Mouse (Mus musculus) hindlimb bud, embryonic 11.5 days (tissue): Measurements from ENCODE around the gene Stab1.
A peak's percentile ranks its signal among the peaks of the same experiment; 100 is the strongest.

Source experiments
- DNase-seq: peaks from one replicate; pipeline ENCODE4 v3.0.0-alpha.2; 2012; ENCODE audit warnings: low read depth, low spot score; ENCODE audit errors: extremely low spot score

The Stab1 gene

GRCm38 (mm10) chr14:31133023-31133665 lies 35.3 kb downstream of the Stab1 start:
- DNase-seq = no peak

DNA sequence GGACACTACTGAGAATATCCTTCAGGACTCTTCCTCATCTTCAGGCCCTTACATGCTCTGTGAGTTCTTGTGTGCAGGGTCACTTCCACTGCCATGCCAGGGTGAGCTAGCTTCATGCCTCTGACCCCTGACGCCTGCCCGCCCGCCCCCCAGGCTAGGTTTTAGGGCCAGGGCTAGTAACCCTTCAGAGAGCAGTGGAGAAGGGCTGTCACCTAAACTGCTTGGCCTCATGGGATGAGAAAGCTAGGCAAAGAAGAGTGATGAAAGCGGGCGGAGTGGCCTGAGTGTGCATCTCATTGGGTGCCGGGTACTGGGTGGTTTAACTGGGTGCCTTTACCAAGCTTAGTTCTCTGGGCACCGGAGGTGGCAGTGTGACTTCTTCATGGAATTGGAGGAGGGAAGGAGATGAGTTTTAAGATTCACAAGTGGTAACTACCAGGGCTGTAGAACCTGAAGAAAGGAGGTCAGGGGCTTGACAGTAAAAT lies 35.9 kb downstream of the Stab1 start:
- no peak for DNase-seq

GRCm38 (mm10) chr14:31132031-31132430 lies 36.4 kb downstream of the Stab1 start:
- DNase-seq = no peak

DNA sequence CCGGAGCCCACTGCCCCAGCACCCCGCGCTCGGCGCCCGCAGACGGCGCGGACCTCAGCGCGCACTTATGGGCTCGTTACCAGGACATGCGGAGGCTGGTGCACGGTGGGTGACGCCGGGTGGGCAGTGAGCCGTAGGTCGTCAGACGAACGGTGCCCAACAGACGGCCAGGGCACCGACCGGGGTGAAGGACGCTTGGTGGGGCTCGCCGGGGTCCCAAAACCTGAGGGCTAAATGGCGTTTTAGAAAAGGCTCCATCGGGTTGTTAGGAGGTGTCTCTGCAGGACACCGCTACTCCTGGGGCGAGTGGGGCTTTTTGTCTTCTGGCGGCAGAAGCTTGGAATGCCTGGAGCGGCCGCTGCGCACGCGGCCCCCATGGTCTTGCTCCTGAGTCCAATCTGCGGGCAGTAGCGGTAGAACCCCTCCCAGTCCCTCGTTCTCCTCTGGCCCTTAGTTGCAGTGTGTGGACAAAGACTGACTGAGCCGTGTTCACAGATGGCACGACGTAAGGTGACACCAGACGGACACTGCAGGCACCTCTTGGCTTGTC lies 37.1 kb downstream of the Stab1 start:
- no peak for DNase-seq

DNA sequence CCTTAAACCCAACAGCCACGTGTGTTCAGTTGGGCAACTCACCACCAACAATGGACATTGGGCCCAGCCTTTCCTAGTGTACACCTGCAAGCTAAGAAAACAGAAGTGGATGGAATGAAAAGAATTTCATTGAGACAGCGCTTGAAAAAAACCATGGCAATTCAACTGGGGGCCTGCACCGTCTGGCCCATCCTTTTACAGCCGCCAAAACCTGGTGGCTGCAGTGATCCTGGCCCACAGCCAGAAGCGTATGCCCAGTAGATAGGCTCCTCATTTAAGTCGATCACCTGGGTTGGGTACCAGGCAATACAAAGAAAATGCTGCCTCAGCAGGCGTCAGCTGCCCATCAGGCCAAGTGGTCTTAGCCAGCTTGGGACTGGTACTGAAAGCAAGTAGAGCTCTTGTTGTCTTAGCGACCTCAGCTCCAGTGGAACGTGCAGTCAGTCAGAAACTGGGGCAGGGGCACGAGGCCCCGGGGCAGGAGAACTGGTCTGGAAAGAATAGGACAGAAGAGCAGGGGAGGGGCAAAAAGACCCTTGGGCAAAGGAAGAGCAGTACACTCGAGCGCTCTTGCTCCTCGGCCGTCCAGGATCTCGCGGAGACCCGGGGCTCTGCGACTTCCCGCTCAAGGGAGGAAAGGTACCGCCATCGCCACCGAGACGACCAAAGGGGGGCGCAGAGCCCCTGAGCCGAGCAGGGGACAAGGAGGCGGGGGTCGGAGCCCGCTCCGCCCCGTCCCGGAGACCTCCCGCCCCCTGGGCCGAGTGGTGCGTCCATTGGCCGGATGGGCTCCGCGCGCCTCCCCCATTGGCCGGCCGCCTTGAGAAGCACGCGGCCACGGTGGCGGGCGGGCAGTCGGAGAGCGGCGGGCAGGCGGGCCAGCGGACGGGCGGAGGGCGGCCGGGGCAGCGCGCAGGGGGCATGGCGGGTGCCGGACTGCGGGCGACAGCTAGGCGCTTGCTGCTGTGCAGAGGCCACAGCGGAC lies 37.9 kb downstream of the Stab1 start, which contains the start of gene Nt5dc2:
TSS of gene Nt5dc2 (plus strand) at position 818 of the 985 bp plus-strand sequence.
- DNase-seq = no peak

GRCm38 (mm10) chr14:31129326-31130235 lies 38.9 kb downstream of the Stab1 start:
- DNase-seq = no peak

GRCm38 (mm10) chr14:31128826-31129219 lies 39.6 kb downstream of the Stab1 start, which contains the start of gene Smim4:
Smim4 (minus strand) TSS chr14:31128956.
- DNase-seq = peak; percentile 92

DNA sequence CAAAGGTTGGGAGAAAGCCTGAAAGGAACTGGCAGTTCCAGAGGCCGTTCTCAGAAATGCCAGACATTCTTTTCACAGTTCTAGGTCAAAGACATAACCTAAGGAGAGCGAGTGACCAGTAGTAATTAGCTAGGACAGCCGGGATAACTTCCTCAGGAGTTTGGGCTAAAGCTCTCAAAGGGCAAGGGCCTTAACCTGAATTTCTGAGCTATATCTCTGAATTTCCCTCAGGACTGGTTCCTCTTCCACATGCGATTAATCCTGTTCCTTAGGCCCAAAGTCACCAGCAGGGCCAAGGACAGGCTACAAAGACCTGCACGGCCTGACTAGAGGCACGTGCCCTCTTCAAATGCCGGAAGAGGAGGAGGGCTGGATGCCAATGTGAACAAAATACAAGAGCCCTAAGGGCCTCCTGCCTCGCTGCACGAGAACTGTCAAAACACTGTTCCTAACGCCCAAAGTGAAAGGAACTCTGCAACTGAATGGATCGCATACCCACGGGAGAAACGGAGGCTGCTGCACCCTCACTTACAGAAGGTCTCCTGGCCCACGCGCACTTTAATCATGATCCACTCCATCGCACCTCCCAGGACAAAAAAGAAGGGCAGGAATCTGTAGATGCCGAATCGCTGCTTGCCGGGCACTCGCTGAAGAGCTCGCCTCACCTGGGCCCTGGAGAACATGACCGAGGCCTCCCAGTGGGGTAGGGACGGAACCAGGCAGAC lies 40.2 kb downstream of the Stab1 start:
- DNase-seq = no peak

DNA sequence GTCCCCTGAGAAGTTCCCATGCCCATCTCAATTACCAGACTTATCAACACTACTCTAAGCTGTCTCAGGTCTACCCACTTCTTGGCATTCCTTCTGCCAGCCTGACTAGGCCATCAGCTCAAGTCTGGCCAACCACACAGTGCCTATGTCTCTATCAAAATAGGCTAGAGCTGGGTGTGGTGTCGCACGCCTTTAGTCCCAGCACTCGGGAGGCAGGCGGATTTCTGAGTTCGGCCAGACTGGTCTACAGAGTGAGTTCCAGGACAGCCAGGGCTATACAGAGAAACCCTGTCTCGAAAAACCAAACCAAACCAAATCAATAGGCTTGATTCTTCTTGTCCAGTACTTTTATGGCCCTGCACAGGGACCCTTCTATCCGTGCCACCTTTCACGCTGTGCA lies 41.6 kb downstream of the Stab1 start:
- DNase-seq = no peak

DNA sequence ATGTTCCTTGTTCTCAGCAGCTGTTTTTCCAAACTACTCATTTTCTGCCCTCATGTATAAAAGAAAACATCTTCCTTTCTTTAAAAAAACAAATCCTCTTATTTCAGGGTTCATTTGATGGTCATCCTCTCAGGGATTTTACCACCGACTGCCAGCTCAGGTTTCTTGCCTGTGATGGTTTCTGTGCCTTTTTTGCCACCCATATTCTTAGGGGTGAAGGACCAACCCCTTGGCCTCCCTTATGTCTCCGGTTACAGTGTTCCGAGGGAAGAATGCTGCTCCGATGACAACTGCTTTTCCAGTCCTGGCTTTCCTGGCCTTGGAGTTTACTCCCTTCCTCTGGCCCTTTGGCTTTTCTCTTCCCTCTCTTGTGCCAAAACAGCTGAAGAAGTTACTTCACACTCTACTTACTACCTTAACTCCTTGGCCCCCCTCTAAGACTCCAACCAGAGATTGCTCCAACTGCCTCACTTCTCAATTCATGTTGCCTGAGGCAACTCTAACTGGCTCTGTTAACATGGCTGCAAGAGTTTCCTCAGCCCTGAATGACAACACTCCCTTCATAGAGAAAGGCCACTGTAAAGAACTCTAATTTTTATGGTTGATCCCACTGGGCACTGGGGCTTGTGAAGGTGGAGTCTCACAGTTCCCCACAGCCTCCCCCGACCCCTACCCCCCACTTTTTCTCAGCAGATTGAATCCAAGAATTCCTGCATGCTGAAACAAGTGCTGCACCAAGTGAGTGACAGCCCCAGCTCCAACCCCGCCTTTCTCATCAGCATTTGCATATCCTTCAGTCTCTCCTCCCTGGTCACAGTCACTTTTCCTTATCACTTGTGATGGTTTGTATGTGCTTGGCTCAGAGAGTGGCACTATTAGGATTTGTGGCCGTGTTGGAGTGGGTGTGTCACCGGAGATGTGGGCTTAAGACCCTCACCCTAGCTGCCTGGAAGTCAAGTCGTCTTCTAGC lies 43.0 kb downstream of the Stab1 start:
- no peak for DNase-seq

DNA sequence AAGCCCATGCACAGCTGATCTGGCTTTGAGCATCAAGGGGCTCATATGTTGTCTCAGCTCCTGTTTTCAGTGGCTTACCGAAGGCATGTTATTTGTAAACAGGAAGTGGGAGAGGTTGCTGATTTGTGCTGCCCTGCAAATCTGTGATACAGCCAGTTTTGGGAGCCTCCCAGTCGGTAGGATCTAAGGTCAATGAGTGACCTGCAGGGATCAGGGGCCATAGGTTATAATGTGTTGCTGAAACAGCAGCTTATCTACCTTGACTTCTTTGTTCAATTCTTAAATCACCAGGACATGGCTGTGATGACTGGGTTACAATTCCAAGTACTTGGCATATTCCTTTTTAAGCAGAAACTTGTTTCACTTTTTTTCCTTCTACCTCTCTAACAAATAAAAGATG lies 52.9 kb downstream of the Stab1 start:
- DNase-seq = no peak

DNA sequence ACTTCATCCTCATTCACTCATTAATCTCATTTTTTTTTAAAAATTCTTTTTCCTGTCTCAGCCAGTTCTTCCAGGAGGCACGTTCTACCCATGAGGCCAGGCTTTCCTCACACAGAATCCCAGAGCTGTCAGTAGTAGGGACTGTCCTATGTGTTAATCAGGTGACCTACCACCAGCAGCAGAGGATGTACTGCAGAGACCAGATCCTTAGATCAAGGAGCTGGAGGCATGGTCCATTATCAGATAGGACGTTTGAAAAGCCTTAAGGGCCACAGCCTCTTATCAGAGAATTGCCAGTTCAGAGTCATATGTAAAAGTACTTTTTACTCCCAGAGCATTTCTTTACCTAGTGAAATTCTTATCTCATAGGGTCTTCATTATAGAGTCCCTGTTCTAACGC lies 54.4 kb downstream of the Stab1 start:
- no peak for DNase-seq

- no peak for DNase-seq
Observed at GRCm38 (mm10) chr14:31112187-31112586, 56.3 kb downstream of the Stab1 start.

GRCm38 (mm10) chr14:31110613-31111012 lies 57.8 kb downstream of the Stab1 start:
- DNase-seq = no peak

GRCm38 (mm10) chr14:31105156-31105555 lies 63.3 kb downstream of the Stab1 start:
- no peak for DNase-seq

DNA sequence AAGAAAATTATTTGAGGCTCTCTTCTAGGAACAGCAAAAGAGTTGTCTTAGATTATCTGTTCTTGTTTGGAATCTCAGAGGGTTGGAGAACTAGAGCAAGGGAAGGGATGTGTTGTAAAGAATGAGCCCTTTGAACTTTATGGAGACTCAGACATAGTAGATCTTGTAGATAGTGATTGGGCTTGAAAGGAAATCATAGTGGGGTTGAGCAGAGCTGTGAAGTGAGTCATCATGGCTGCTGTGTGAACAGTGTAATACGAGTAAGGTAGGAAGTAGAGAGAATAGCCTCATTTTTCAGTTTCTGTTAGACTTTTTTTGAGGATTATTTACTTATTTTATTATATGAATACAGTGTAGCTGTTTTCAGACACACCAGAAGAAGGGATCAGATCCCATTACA lies 78.5 kb downstream of the Stab1 start:
- DNase-seq = no peak
